Mouse (Mus musculus) neutrophil, adult 83 days (primary cell): ENCODE measurements around the gene Nox4. TPM values are rescaled to one million over a fixed set of nuclear protein-coding genes. Genes with fewer than 3 reads are reported as not detected.

ENCODE experiments used
- total RNA-seq, 2 experiments: library from RNA; stranded (reverse); gene quantifications; one replicate each; pipeline ENCODE4 v1.2.4; 2023

Nox4 gene
- total RNA-seq, result not detected

GRCm38 (mm10) chr7:87245856-87246579, at the start of gene Nox4:
Gene Nox4 (plus strand): TSS chr7:87246096.

Other genes starting within 250 kb of the Nox4 start
- under 1 TPM in 1 of 2 experiments, not detected in 1; 0.04 TPM for gene Vmn2r79, start 250.0 kb upstream of the Nox4 start, total RNA-seq
- gene Tyr, start 247.4 kb downstream of the Nox4 start, total RNA-seq, result not detected